Mouse (Mus musculus) neural tube, embryonic 15.5 days (tissue): ENCODE data around the gene Slc13a2. TPM values are rescaled to one million over a fixed set of nuclear protein-coding genes. Genes with fewer than 3 reads are reported as not detected.

Experiments
- ATAC-seq: fragments of 200-750 bp; cut with Nextera tagmentation; 2 replicates; pipeline ENCODE4 v1.8.0; 2017; ENCODE audit warnings: mild to moderate bottlenecking, moderate TSS enrichment, moderate library complexity; ENCODE audit not compliant: low FRiP score
- H3K27ac ChIP-seq: fragments of 300-500 bp; sonication (generic); replicated peaks from 2 replicates; pipeline ENCODE4 v1.5.1; 2015; ENCODE audit warnings: mild to moderate bottlenecking, inconsistent platforms
- H3K27me3 ChIP-seq: fragments of 300-500 bp; sonication (generic); replicated peaks from 2 replicates; pipeline ENCODE4 v1.6.1; 2015; ENCODE audit warnings: inconsistent platforms
- H3K36me3 ChIP-seq: fragments of 300-500 bp; sonication (generic); 2 replicates; pipeline ENCODE4 v1.6.1; 2015; ENCODE audit warnings: inconsistent platforms
- H3K4me1 ChIP-seq: fragments of 300-500 bp; sonication (generic); 2 replicates; pipeline ENCODE4 v1.6.1; 2015; ENCODE audit warnings: inconsistent platforms
- H3K4me2 ChIP-seq: fragments of 300-500 bp; sonication (generic); 2 replicates; pipeline ENCODE4 v1.6.1; 2015; ENCODE audit warnings: inconsistent platforms, mild to moderate bottlenecking, moderate library complexity
- H3K4me3 ChIP-seq: fragments of 300-500 bp; sonication (generic); replicated peaks from 2 replicates; pipeline ENCODE4 v1.5.1; 2015; ENCODE audit warnings: mild to moderate bottlenecking, inconsistent platforms
- H3K9ac ChIP-seq: fragments of 300-500 bp; sonication (generic); replicated peaks from 2 replicates; pipeline ENCODE4 v1.6.1; 2015; ENCODE audit warnings: mild to moderate bottlenecking, inconsistent platforms
- H3K9me3 ChIP-seq: fragments of 300-500 bp; sonication (generic); replicated peaks from 2 replicates; pipeline ENCODE4 v1.6.1; 2016; ENCODE audit warnings: inconsistent platforms
- WGBS: fragments of 180-500 bp; shearing (Covaris S2); methylation state at CpG from one replicate; pipeline ENCODE4 v1.1.7; 2015; ENCODE audit warnings: mixed read lengths; 5-methylcytosine and 5-hydroxymethylcytosine counted together
- polyA plus RNA-seq: library from polyadenylated mRNA; unstranded; fragments of >200 nt; fragmentation: Nextera tagmentation; extraction: Ambion mirVana; gene quantifications from 2 replicates; pipeline ENCODE4 v1.2.1, GENCODE M21; 2015

Slc13a2 gene
- polyA plus RNA-seq, 1 experiment from 2014 or later = not detected

DNA sequence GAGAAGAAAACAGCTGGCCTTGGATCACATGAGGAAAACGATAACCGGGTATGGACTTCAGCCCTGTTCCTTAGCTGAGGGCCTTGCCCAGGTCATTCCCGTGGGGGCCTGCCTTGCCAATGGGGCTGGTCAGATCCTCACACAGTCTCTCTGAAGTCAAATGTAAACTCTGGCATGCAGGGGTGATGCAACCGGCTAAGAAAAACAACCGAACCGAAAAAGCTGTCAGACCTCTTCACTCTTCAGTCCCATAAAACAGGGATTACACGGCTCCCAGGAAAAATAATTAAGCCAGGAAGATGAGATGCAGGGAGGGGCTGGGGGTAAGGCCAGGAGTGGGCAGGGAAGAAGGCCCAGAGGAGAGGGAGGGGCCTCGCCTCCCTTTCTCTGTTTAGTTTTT lies 57.9 kb downstream of the Slc13a2 start:
- ATAC-seq = no peak
- H3K4me2 ChIP-seq = no peak overlapping the region
- WGBS = 67% methylated on average over 8 of the region's 8 CpGs
- no peaks in the 10 kb centered on the region for H3K4me1 ChIP-seq
- no peak overlapping the region for H3K4me3 ChIP-seq
- H3K27ac ChIP-seq = no peak overlapping the region
- H3K27me3 ChIP-seq = no peaks in the 10 kb centered on the region; the same call in 1 of the 2 replicates
- H3K9me3 ChIP-seq = no peaks in the 10 kb centered on the region
- H3K9ac ChIP-seq = no peak overlapping the region
- H3K36me3 ChIP-seq = no peaks in the 10 kb centered on the region

DNA sequence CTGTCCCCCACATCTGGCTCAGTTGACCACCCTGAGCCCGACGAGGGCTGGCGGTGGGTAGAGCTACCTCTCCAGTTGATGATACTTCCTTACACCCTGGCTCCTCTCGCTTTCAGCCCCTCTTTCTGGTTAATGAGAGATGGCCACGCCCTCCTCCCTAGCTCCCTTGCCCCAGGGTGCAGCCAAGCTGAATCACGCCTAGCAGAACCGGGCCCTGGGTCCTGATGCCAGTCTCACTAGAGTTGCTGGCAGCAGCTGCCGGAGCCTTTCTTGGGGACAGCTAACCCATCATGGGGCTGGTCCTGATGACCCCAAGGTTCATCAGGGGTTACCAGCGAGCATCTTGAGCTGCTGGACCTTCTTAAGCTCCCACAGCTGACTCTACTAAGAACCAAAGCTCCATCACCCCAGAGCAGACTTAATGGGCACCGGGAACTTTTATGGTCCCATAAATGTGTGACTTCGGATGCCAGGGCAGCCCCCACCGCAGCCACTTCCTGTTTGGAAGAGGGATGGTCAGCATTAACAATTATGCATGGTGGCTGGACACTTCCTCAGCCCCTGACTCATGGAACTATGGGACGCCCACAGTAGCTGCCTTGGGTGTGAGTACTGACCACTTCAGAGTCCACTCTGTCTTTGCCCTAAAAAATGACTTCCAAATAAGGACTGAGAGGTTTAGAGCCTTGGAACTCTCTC lies 58.6 kb downstream of the Slc13a2 start:
- no peak overlapping the region for H3K9ac ChIP-seq
- H3K36me3 ChIP-seq = no peaks in the 10 kb centered on the region

DNA sequence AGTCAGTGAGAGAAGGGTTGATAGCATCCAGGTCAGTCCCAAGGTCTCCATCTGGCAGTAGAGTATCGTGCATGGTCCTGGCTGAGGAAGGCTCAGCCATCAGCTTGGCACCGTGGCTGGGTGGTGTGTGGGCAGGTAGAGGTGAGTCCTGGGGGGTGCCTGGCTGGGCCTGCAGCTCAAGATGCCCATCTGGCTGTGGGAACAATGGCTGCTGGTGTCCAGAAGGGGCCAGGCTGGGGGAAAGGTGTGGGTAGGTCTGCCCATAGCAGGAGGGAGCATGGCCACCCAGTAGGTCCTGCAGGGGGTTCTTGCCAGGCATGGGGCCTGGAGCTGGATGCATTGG lies 61.3 kb downstream of the Slc13a2 start:
- H3K4me3 ChIP-seq = no peak overlapping the region
- peak overlapping the region; percentile 53; the same call in 1 of the 2 replicates for H3K4me2 ChIP-seq
- no peak overlapping the region for H3K27ac ChIP-seq
- no peaks in the 10 kb centered on the region for H3K9me3 ChIP-seq
- H3K27me3 ChIP-seq = no peaks in the 10 kb centered on the region; the same call in 1 of the 2 replicates
- ATAC-seq = no peak
- H3K4me1 ChIP-seq = no peaks in the 10 kb centered on the region; the same call in 1 of the 2 replicates
- no peak overlapping the region for H3K9ac ChIP-seq
- WGBS = 61% methylated on average over 2 of the region's 2 CpGs
- no peaks in the 10 kb centered on the region for H3K36me3 ChIP-seq

More for the DNA sequence above, 58.6 kb downstream of the Slc13a2 start:
- Histone ChIP-seq H3K9me3 (no peaks in the 10 kb centered on the region), H3K4me1 (no peaks in the 10 kb centered on the region), H3K27ac (no peak overlapping the region), H3K4me3 (no peak overlapping the region), H3K27me3 (no peaks in the 10 kb centered on the region; the same call in 1 of the 2 replicates), H3K4me2 (no peak overlapping the region)
- ATAC-seq = no peak
- 70% methylated on average over 13 of the region's 13 CpGs for WGBS

DNA sequence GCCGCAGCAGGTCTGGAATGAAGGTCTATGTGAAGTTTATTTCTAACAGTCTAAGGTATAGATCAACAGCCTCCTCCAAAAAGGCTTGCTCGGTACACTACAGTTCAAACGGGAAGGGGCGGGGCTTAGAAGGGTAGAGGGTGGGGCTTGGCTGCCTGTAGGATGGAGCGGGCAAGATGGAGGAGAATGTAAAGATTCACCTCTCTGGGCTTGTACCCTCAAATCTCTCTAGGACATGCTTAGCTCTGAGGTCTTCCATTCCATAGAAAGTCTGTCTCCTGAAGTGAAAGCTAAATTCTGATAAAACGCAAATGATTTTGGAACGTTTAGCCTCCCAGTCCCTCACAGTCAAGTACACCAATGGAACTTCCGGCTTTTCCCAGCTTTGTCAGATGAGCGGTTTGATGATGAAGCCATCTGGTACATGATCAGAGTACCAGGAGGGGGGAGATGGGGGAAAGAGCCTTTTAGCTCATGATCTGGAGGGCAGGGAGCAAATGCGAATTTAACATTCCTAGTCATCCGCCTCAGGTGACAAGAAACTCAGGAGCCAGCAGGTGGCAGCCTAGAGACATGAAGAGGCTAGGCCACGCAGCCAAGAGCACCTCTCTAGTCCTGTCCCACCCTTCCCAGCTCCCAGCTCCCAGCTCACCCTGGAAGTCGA lies 61.8 kb downstream of the Slc13a2 start:
- WGBS = 14% methylated on average over 13 of the region's 13 CpGs
- peaks cover 2% of the 10 kb centered on the region; the same call in 1 of the 2 replicates for H3K4me1 ChIP-seq
- H3K27ac ChIP-seq = no peak overlapping the region
- H3K4me2 ChIP-seq = peak overlapping the region; percentile 53
- ATAC-seq = peak; percentile 80; the same call in 1 of the 2 replicates
- H3K9ac ChIP-seq = no peak overlapping the region
- H3K27me3 ChIP-seq = no peaks in the 10 kb centered on the region; the same call in 1 of the 2 replicates
- H3K9me3 ChIP-seq = no peaks in the 10 kb centered on the region
- peak overlapping the region; percentile 30 for H3K4me3 ChIP-seq
- no peaks in the 10 kb centered on the region for H3K36me3 ChIP-seq

DNA sequence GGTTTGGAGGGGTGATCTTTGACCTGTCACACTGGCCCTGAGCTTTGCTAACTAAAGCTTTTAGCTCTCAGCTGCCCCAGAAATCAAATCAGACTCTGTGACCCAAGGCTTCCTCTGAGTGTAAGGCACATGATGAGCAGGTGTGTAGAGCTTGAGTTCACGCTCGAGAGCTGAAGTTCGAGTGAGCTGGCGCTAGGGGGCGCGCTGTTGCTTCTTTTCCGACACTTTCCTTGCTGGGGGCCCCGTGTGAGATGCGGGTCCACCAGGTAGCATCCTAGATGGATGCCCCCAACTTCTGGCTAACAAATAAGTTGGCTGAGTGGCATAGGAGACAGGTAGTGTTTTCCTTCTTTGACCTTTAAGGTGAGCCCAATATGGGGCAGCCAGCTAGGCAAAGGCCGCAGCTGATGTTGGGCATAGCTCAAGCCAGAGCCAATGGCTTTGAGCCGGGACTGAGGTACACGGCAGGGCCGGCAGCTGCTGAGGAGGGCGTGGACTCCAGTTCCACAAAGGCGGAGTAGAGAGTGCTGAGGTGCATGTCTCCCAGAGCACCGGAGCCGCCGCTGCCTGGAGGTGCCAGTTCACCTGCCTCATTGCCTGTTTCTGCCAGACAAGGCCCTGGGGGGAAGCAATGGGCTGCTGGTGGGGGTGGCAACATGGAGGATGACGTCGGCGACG lies 63.5 kb downstream of the Slc13a2 start:
- peaks cover 2% of the 10 kb centered on the region; the same call in 1 of the 2 replicates for H3K4me1 ChIP-seq
- no peak for ATAC-seq
- no peaks in the 10 kb centered on the region for H3K9me3 ChIP-seq
- no peak overlapping the region for H3K4me3 ChIP-seq
- no peaks in the 10 kb centered on the region for H3K36me3 ChIP-seq
- no peak overlapping the region for H3K27ac ChIP-seq
- no peak overlapping the region for H3K4me2 ChIP-seq
- H3K27me3 ChIP-seq = no peaks in the 10 kb centered on the region; the same call in 1 of the 2 replicates
- no peak overlapping the region for H3K9ac ChIP-seq
- 17% methylated on average over 22 of the region's 22 CpGs for WGBS

DNA sequence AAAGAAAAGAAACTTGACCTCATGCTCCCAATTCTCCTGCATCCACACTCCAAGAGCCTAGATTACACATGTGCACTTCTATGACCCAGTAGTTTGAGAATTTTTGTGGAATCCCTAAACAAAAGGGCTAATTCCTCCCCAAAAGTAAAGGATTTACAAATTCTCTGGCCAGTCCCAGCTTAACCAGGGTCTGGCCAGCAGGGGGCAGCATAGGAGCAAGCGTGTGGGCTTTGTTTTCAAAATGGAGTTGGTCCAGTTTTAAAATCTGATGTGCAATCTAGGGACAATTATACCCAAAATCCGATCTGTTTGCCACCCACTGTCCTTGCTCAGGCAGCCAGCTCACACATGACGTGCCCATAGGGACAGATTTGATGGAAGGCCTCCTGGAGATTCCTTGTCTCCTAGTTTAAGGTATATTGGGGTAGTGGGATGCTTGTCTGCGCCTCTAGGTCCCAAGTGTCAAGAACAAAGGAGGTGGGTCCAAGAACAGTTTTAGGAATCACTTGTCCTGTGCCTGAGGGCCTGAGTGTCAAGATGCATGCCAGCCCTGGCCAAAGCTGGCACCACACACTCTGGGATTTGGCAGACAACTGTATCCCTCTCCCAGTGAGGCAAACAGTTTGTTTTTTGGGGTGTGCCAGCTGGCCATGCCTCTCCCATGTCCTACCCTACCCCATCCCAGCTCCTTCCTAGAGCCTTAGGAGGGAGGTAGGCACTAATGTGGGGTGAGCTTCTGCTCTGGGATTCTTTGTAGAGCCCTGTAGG lies 66.4 kb downstream of the Slc13a2 start:
- WGBS = 35% methylated on average over 4 of the region's 4 CpGs
- Histone ChIP-seq H3K27ac (no peak overlapping the region), H3K9me3 (no peaks in the 10 kb centered on the region), H3K4me1 (peaks cover 2% of the 10 kb centered on the region; the same call in 1 of the 2 replicates), H3K9ac (no peak overlapping the region), H3K36me3 (no peaks in the 10 kb centered on the region), H3K27me3 (no peaks in the 10 kb centered on the region; the same call in 1 of the 2 replicates), H3K4me3 (no peak overlapping the region), H3K4me2 (no peak overlapping the region)
- no peak for ATAC-seq

DNA sequence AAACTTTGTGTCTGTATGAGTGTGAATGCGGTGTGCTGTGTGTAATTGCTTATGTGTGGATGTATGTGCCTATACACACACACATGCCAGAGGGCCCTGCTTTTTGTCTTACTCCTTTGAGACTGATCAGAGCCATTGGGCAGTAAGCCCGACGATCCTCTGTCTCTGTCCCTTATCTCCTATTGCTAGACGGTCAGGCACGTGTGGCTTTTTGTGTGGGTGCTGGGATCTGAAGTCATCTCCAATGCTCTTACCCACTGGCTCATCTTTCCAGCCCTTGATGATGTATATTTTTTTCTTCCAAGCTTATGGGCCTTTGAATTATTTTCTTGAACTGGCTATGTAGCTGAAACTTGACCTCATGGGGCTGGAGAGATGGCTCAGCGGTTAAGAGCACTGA lies 67.1 kb downstream of the Slc13a2 start:
- Histone ChIP-seq H3K9me3 (no peaks in the 10 kb centered on the region), H3K27ac (no peak overlapping the region), H3K4me1 (peaks cover 2% of the 10 kb centered on the region; the same call in 1 of the 2 replicates), H3K36me3 (no peaks in the 10 kb centered on the region), H3K27me3 (no peaks in the 10 kb centered on the region; the same call in 1 of the 2 replicates), H3K4me3 (no peak overlapping the region), H3K9ac (no peak overlapping the region), H3K4me2 (no peak overlapping the region)
- WGBS = 91% methylated on average over 6 of the region's 6 CpGs
- ATAC-seq = no peak

DNA sequence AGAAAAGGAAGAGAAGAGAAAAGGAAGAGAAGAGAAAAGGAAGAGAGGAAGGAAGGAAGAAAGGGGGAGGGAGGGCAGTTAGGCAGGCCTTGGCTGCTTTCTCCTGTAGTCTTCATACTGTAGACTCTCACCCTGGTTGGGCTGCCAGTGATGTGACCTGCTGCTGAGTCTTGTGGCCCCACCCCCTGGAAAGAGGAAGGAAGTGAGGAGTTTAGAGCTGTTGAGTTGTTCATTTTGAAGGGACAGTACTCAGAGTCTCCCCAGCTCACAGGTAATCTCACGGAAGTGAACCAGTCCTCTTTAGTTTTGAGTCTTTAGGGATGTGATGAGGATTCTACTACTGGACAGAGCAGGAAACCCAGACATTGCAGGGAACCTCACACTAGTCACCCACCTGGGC lies 68.9 kb downstream of the Slc13a2 start:
- Histone ChIP-seq H3K4me1 (peaks cover 2% of the 10 kb centered on the region; the same call in 1 of the 2 replicates), H3K9me3 (no peaks in the 10 kb centered on the region), H3K9ac (no peak overlapping the region), H3K27ac (no peak overlapping the region), H3K27me3 (no peaks in the 10 kb centered on the region), H3K36me3 (peaks cover 14% of the 10 kb centered on the region), H3K4me2 (no peak overlapping the region), H3K4me3 (no peak overlapping the region)
- WGBS = 88% methylated on average over 1 of the region's 1 CpGs
- ATAC-seq = no peak

DNA sequence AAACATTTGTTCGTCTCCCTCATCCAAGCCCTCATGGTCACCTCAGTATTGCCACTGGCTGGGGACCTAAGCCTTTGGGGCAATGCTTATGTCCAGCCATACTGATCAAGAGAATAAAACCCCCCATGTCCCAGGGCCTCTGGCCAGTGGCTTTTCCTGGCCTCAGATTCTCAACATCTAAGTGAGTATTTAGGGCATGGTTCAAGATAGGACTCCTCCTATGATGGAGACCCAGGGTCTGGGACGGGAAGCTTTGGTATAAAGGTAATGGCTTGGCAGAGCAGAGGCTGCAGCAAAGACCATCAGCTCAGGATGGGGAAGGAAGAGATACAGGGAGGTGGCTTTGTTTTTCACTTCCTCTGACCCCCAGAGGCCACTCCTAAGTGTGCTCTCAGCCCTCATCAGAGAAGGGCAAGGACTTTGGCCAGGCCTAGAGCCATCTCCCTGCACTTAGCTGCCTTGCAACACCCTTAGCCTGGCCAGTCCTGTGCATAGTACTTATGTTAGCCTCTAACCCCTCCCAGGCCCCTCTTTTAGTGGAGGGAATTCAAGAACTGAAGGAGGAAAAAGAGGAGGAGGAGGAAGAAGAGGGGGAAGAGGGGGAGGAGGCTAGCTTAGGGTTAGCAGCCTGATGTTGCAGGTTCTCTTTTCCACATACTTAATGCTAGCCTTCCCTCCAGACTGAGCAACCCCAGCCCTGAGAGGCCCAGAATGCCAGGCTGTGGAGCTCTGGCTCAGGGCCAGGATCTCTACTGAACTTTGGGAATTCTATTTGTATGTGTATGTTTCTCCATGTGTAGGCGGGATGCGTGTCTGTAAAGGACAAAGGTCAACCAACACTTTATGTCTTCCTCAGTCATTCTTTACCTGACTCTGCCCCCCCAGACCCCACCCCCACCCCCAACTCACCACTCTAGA lies 72.3 kb downstream of the Slc13a2 start:
- Histone ChIP-seq H3K9me3 (no peaks in the 10 kb centered on the region), H3K4me3 (no peak overlapping the region), H3K4me1 (peaks cover 23% of the 10 kb centered on the region), H3K9ac (no peak overlapping the region), H3K36me3 (peaks cover 14% of the 10 kb centered on the region), H3K27me3 (no peaks in the 10 kb centered on the region), H3K27ac (no peak overlapping the region), H3K4me2 (no peak overlapping the region)
- WGBS = 82% methylated on average over 4 of the region's 4 CpGs
- ATAC-seq = no peak

DNA sequence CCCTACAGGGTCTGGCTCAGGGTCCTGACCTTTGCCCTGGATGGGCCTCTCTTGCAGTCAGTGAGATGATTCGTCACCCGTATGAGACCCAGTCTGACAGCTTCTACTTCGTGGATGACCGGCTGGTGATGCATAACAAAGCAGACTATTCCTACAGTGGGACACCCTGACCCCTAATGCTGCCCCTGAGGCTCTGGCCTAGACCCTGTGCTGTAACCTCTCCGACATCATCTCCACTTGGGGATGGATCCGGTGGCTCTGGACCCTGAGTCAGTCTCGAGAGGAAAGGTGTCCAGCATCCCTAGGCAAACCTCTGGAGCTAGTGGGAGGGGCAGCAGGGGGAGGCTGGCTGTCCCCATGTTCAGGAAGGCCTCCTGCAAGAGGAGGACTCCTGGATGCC lies 73.5 kb downstream of the Slc13a2 start:
- no peak overlapping the region for H3K4me3 ChIP-seq
- no peak overlapping the region for H3K9ac ChIP-seq
- H3K9me3 ChIP-seq = no peaks in the 10 kb centered on the region
- H3K36me3 ChIP-seq = peaks cover 14% of the 10 kb centered on the region
- peaks cover 32% of the 10 kb centered on the region for H3K4me1 ChIP-seq
- H3K27ac ChIP-seq = no peak overlapping the region
- no peak for ATAC-seq
- WGBS = 36% methylated on average over 7 of the region's 7 CpGs
- no peaks in the 10 kb centered on the region for H3K27me3 ChIP-seq
- no peak overlapping the region for H3K4me2 ChIP-seq
